8 mouse cellular contexts compared by ENCODE assay signal in genomic region chr9:114498218-114498617, GRCm38 (mm10). TPM values are rescaled to one million over a fixed set of nuclear protein-coding genes. Genes with fewer than 3 reads are reported as not detected.
DNase-seq lines count a peak whose midpoint lies in the region; ATAC-seq and TF ChIP-seq lines count a peak whose summit lies in the region.

No protein-coding gene starts in this region.

- peak; percentile 93 for DNase-seq in CD4-positive, CD25-positive, alpha-beta regulatory T cell, adult 2 months (ENCODE audit: low read depth, low spot score)
- peak; percentile 89 to 92 for DNase-seq in adrenal gland, postnatal 36 days
- DNase-seq in heart, postnatal 0 days (ENCODE audit: low spot score): peak; percentile 62
- DNase-seq in kidney, postnatal 4 days: peak; percentile 96 to 98
- DNase-seq in liver, postnatal 0 days: peak; percentile 90
- DNase-seq in ovary, postnatal 14 days (ENCODE audit: low spot score): peak; percentile 88
- peak; percentile 94 for DNase-seq in thymus, postnatal 14 days

- H3K36me3 ChIP-seq in embryonic facial prominence, embryonic 15.5 days: no peaks in the 10 kb centered on the region
- no peaks in the 10 kb centered on the region for H3K36me3 ChIP-seq in heart, postnatal 0 days (replicated peaks; ENCODE audit: control insufficient read depth, insufficient read depth, low read length)
- no peaks in the 10 kb centered on the region for H3K36me3 ChIP-seq in liver, postnatal 0 days (replicated peaks; ENCODE audit: insufficient read depth, low read length)

- H3K9me3 ChIP-seq in embryonic facial prominence, embryonic 15.5 days (replicated peaks): no peaks in the 10 kb centered on the region
- H3K9me3 ChIP-seq in heart, postnatal 0 days (replicated peaks; ENCODE audit: control insufficient read depth, low read length): no peaks in the 10 kb centered on the region
- no peaks in the 10 kb centered on the region for H3K9me3 ChIP-seq in liver, postnatal 0 days (ENCODE audit: low read length)

- 0 out of 2 replicates have a peak overlapping the region, but pooled peaks have one; percentile 6 for H3K4me3 ChIP-seq in embryonic facial prominence, embryonic 15.5 days (replicated peaks)
- no peak overlapping the region for H3K4me3 ChIP-seq in heart, postnatal 0 days (ENCODE audit: low read depth, low read length)
- no peak overlapping the region for H3K4me3 ChIP-seq in liver, postnatal 0 days (ENCODE audit: low read depth, low read length)

- no peak for ATAC-seq in embryonic facial prominence, embryonic 15.5 days (ENCODE audit: insufficient number of reproducible peaks, low FRiP score, low TSS enrichment, low read depth)
- peak; percentile 71 for ATAC-seq in heart, postnatal 0 days (ENCODE audit: insufficient read depth, low read depth)
- peak; percentile 54; the same call in 1 of the 2 replicates for ATAC-seq in liver, postnatal 0 days

- TF ChIP-seq CTCF in heart, postnatal 0 days (IDR thresholded peaks at IDR 0.05; ENCODE audit: low read depth): peak; percentile 93
- peak; percentile 90 for TF ChIP-seq CTCF in liver, postnatal 0 days (IDR thresholded peaks at IDR 0.05; ENCODE audit: low read depth)

- no peak for TF ChIP-seq EP300 in heart, postnatal 0 days (IDR thresholded peaks at IDR 0.05; ENCODE audit: low read depth)
- no peak for TF ChIP-seq EP300 in liver, postnatal 0 days (IDR thresholded peaks at IDR 0.05; ENCODE audit: low read depth)

- peaks cover 5% of the 10 kb centered on the region; the same call in 1 of the 2 replicates for H3K27me3 ChIP-seq in embryonic facial prominence, embryonic 15.5 days
- no peaks in the 10 kb centered on the region for H3K27me3 ChIP-seq in heart, postnatal 0 days (ENCODE audit: control insufficient read depth, insufficient read depth, low read length)
- no peaks in the 10 kb centered on the region for H3K27me3 ChIP-seq in liver, postnatal 0 days (ENCODE audit: insufficient read depth, low read length)

- H3K4me1 ChIP-seq in embryonic facial prominence, embryonic 15.5 days: peaks cover 10% of the 10 kb centered on the region; the same call in 1 of the 2 replicates
- no peaks in the 10 kb centered on the region for H3K4me1 ChIP-seq in heart, postnatal 0 days (ENCODE audit: control insufficient read depth, insufficient read depth)
- H3K4me1 ChIP-seq in liver, postnatal 0 days (ENCODE audit: insufficient read depth): 0 out of 2 replicates have a peak, but pooled peaks cover 3% of the 10 kb centered on the region

- no peak overlapping the region for H3K27ac ChIP-seq in embryonic facial prominence, embryonic 15.5 days (replicated peaks)
- no peak overlapping the region for H3K27ac ChIP-seq in heart, postnatal 0 days (ENCODE audit: low read depth)
- no peak overlapping the region for H3K27ac ChIP-seq in liver, postnatal 0 days (ENCODE audit: low read depth)

- 9% methylated on average over 11 of the region's 11 CpGs for whole genome bisulfite sequencing in embryonic facial prominence, embryonic 15.5 days
- 3% methylated on average over 11 of the region's 11 CpGs for WGBS in heart, postnatal 0 days
- WGBS in liver, postnatal 0 days (ENCODE audit: insufficient replicate concordance): 7% methylated on average over 11 of the region's 11 CpGs

- H3K9ac ChIP-seq in embryonic facial prominence, embryonic 15.5 days: no peak overlapping the region
- H3K9ac ChIP-seq in heart, postnatal 0 days (replicated peaks; ENCODE audit: low read depth, low read length): no peak overlapping the region
- H3K9ac ChIP-seq in liver, postnatal 0 days (replicated peaks): no peak overlapping the region

- H3K4me2 ChIP-seq in embryonic facial prominence, embryonic 15.5 days (replicated peaks): peak overlapping the region; percentile 40
- H3K4me2 ChIP-seq in heart, postnatal 0 days (ENCODE audit: low read depth, low read length): no peak overlapping the region
- no peak overlapping the region for H3K4me2 ChIP-seq in liver, postnatal 0 days (ENCODE audit: low read depth, low read length)

RNA-seq across cellular contexts. Expression of gene Ccr4, which starts 6.5 kb away (rescaled TPM):
- total RNA-seq in adrenal gland, postnatal 36 days (2021): not detected
- polyA plus RNA-seq in embryonic facial prominence, embryonic 15.5 days (2015; fragmentation: Nextera tagmentation; extraction: Ambion mirVana): 5.3 and 7.3 TPM in 2 replicates
- total RNA-seq in heart, postnatal 0 days (2014; rRNA removed; ENCODE audit: low replicate concordance): not detected in 2 replicates
- polyA plus RNA-seq in heart, postnatal 0 days (2015; fragmentation: Nextera tagmentation; extraction: Ambion mirVana): not detected in 2 replicates
- polyA plus RNA-seq in liver, postnatal 0 days (2015; fragmentation: Nextera tagmentation; extraction: Ambion mirVana): not detected in 2 replicates

RNA-seq across cellular contexts. Expression of gene C130032M10Rik, which starts 17.3 kb away (rescaled TPM):
- not detected for total RNA-seq in adrenal gland, postnatal 36 days (2021)
- polyA plus RNA-seq in embryonic facial prominence, embryonic 15.5 days (2015; fragmentation: Nextera tagmentation; extraction: Ambion mirVana): 3.0 and 3.9 TPM in 2 replicates
- 5.7 TPM in 1 of 2 replicates, not detected in the other for total RNA-seq in heart, postnatal 0 days (2014; rRNA removed; ENCODE audit: low replicate concordance)
- 0.22 and 0.44 TPM in 2 replicates for polyA plus RNA-seq in heart, postnatal 0 days (2015; fragmentation: Nextera tagmentation; extraction: Ambion mirVana)
- not detected in 2 replicates for polyA plus RNA-seq in liver, postnatal 0 days (2015; fragmentation: Nextera tagmentation; extraction: Ambion mirVana)
